Mouse (Mus musculus) spleen, embryonic (tissue): ENCODE data around the gene Cacnb3.

Experiments
- CTCF ChIA-PET: fragments of 350-600 bp; sonication (Branson Sonifier 250); formaldehyde crosslinking; loops from one replicate; lab custom pipeline; 2022; lab: Charles Lee

The Cacnb3 gene

DNA sequence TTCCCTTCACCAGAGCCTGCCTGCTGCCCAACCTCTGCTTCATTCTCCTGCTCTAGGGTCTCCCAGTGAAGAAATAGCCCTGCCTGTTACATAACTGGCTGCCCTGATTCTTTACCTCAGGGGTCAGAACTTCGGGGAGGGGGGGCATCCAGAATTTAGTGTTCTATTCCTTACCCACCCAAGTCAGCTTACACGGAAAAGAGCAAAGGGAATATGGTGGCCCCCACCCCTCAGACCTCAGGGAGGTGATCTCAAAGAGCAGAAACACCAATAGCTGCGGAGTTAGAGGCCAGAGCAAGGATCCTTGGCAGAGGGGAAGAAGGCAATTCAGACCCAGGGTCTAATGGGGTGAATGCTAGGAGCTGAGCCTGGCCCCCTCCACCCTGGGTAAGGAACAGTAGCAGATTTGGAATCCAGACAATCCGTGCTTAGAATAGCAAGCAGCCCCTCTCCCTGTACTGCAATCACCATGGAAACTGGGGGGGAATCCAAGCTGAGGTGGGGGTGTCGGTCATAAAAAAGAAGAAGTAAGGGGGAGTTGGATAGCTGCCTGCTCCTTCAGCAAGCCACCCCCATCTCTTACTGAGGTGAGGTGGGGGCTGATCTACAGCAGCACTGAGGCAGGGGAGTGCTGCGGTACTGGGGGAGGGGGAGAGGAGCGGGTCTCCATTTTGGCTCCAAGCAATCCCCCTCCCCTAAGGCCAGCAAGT, 43.8 kb downstream of the Cacnb3 start:
- CTCF ChIA-PET: no interaction called here

DNA sequence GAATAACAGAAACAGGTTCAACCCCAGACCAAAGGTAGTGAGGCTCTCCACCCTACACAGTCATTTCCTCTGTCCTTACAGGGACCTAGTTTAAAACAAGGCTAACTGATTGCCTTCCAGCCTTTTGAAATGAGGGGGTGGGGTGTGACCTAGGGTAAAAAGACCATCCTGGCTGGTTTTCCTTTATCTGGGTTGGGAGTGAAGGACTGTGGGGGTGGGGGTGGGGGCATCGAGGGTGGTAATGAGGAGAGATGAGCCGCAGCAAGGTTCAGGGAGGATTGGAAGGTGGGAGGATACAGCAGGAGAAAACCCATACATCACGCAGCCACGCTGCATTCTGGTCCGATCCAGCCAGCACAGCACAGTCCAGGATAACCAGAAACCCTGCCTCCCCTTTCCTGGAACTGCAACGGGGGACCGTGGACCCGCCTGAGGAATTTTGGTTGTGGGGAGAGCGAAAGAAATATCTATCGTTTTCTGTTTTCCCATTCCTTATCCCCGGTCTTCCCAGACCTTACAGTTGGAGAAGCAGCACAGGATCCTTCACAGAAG, 44.4 kb downstream of the Cacnb3 start:
- CTCF ChIA-PET: interaction anchor here (0.7 kb wide), 1 partner anchor 21 kb away, joined by 4 read pairs; no protein-coding TSS in a partner anchor

DNA sequence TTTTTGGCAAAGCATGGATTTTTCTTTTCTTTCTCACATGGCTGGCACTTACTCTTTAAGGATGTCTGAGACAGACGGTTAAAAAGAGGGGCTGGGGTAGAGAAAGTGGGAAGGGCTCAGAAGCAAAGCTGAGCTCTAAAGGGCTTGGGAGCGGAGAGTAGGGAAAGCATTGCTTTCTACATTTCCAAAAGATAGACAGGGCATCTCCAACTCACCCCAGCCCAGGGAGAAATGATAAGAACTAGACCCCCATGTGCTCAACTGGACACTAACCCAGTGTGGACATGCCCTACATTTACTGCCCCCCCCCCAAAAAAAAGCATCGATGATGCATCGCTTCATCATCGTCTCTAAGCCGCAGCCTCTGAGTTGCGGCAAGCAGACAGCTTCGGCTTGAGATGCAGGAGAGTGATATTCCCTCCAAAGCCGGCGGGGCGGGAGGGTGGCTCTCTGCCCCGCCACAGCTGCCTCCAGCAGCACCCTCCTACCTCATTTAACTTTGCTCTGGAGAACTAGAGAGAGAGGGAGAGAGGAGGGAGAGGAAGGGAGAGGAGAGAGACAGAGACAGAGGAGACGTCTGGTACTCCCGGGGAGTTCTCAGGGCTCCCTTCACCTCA, 45.1 kb downstream of the Cacnb3 start:
- CTCF ChIA-PET: interaction anchor here (0.7 kb wide), 1 partner anchor 21 kb away, joined by 4 read pairs; no protein-coding TSS in a partner anchor

DNA sequence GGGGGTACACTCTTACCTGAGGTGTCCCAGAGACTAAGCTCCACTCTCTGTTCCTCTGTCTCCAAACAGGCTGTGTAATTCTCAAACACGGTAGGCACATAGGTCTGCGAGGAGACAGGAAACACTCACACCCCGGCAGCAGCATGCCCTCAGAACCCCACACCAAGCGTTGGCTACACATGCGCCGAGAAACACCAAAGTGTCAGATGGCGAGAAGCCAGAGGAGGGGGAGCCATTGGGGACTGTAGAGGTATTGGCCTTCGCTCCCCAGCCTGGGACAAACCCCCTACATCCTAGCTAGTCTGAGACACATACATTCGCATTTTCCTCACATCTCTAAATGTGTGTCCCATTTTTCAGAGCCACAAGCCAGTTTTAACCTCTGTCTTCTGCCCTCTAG, 45.8 kb downstream of the Cacnb3 start:
- CTCF ChIA-PET: interaction anchor here (0.6 kb wide), 2 partner anchors 159 to 421 kb away, joined by 6 to 8 read pairs; no protein-coding TSS in a partner anchor

DNA sequence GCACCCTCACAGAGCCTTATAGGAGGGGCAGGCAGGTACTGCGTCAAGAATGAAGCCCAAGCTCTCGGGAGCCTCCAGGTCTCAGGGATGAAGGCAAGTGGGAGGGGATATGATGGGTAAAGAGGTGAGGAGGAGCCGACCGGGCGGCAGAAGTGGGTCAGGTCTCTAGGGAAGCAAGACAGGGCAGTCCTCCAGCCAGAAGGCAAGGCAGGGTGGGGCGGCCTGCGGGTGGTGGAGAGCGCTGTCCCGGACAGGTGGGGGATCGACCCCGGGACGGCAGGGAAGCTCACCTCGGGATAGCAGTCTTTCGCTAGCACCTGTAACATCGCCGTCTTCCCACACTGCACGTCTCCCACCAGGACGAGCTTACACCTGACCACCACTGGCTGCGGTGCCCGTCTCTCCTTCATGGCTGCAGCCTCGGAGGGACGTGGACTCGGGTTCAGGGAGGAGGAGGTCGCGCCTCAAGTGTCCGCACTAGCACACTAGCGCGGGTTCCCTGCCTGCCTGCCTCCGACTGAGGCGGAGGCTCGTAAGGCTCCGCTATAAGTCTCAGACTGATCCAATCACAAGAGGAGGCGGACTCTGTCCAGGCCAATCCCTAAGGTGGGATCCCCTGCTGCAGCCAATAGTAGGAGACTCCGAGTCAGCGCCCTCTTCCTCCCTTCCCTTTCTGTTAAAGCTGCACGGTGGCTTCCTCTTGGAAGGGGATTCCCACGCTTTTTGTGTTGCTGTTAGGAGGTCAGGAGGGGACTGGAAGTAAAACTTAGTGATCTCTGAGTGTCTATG, 46.5 kb downstream of the Cacnb3 start, which contains the start of gene Rnd1:
Gene Rnd1 (minus strand): TSS at position 522 of the 789 bp plus-strand sequence.
- CTCF ChIA-PET: interaction anchor here (0.5 to 0.6 kb wide), 2 partner anchors 43 to 46 kb away, joined by 3 to 4 read pairs; partner anchors contain the start of gene Cacnb3

DNA sequence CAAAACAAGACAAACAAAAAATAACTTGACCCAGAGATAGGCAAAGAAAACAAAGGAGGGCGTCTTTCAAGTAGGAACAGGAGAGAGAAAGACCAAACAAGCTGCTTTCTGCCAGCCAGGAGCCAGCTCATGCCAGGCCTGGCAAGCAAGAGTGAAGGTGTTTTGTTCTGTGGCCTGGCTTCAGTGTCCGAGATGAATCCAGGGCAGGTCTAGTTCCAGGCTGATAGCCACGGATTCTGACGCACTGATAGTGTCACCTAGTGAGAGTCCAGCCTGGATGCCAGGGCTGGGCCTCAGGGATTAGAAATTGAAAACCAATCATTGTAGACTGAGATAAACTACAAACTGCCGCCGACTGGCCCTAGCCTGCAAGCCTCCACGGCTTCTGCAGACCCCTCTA, 47.3 kb downstream of the Cacnb3 start:
- CTCF ChIA-PET: interaction anchor here (0.6 kb wide), 2 partner anchors 14 to 44 kb away, joined by 4 to 7 read pairs; no protein-coding TSS in a partner anchor

DNA sequence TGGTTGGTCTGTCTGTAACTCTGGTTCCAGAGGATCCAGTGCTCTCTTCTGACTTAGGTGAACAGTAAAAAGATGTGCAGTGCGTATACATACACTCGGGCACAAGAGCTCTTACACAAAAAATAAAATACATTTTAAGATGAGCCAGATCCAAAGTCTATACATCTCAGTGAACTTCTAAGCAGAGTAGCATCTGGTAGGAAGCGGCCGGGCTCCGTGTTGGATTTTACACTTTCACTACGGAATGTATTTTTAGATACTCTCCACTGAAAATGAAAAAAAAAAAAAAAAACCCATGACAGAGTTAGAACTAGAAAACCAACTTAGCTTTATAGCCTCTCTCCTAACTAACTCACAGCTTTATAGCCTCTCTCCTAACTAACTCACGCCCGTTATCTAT, 50.0 kb downstream of the Cacnb3 start:
- CTCF ChIA-PET: interaction anchor here (0.6 kb wide), 1 partner anchor 847 kb away, joined by 8 read pairs; no protein-coding TSS in a partner anchor

DNA sequence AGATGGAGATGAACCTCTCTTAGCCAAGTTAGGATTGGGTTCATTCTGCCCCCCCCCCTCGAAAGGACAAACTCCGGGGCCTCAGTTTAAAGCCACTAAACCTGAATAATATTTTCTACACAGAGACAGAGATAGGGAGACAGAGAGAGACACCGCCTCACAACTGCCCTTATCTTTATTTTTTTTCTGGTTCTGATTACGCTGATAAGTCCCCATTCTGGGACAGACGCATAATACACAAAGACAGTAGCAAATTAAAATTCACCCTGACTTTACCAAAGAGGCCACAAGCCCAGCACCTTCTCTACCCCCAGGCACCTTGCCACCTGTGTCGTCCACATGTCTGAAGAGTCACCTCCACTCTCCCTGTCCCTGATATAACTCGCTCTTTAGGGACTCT, 51.0 kb downstream of the Cacnb3 start:
- CTCF ChIA-PET: interaction anchor here (1.0 kb wide), 1 partner anchor 14 kb away, joined by 4 read pairs; no protein-coding TSS in a partner anchor

DNA sequence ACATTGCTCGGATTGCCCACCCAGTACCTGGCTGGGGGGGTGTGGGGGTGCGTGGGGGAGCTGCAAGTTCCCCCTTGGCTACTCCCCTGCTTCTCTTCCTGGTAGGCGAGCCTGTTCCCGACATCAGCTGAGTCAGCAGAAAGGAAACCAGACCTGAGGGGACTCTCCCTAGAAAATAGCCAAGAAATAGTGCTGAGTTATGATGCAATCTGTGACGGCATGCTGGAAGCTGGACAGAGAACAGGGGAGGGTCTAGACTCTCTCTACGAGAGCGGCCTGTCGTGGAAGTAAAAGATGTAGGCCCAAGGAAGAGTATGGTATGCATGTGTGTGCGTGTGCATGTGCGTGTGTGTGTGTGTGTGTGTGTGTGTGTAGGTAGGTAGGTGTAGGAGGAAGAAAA, 52.5 kb downstream of the Cacnb3 start:
- CTCF ChIA-PET: no interaction called here

DNA sequence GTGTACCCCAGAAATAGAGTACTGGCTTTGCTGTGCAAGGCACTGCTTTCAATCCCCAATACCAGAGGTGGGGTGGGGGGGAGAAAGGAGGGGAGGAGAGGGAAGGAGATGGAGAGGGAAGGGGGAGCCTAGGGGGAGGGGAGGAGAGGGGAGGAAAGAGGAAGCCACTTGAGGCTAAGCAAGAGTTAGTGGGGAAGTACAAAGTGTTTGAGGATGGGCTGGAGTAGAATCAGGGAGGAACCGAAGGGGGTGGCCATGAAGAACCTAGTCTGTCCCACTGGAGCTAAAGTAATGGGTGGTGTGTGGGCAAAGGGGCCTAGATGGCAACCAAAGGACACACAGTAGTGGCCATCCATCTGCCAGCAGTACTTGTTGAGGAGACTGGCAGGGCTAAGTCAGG, 53.1 kb downstream of the Cacnb3 start:
- CTCF ChIA-PET: no interaction called here

DNA sequence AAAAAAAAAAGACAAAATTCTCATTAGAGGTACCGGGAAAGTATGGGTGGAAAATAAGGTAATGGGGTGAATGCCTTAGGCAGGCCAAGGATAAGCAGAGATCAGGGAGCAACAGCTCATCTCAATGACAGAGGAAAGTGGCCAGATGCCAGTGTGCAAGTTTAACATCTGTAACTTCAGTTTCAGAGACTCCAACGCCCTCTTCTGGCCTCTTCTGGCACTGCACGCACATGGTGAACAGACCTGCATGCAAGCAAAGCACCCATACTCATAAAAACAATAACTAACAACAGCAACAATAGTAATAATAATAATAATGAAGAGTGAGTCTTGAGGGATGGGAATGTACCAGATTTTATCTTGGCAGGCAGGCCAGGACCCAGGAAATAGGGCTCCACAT, 55.3 kb downstream of the Cacnb3 start:
- CTCF ChIA-PET: no interaction called here

DNA sequence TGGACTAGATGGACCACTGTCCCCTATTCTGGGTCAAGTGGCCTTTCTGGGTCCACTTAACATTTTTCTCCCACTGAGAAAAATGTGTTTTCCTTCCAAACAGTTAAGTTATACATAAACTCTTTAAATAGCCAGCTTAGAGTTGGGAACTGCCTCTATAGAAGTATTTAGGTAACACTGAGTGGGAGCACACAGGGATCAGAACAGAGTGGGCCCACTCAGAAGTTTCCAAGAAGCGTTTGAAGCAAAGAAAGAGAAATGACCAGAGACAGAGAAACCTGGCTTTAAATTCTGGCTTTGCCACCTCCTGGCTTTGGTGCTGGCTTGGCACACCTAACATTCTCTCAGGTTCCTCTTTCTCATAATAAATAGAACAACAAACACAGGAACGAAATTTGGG, 59.0 kb downstream of the Cacnb3 start:
- CTCF ChIA-PET: no interaction called here

DNA sequence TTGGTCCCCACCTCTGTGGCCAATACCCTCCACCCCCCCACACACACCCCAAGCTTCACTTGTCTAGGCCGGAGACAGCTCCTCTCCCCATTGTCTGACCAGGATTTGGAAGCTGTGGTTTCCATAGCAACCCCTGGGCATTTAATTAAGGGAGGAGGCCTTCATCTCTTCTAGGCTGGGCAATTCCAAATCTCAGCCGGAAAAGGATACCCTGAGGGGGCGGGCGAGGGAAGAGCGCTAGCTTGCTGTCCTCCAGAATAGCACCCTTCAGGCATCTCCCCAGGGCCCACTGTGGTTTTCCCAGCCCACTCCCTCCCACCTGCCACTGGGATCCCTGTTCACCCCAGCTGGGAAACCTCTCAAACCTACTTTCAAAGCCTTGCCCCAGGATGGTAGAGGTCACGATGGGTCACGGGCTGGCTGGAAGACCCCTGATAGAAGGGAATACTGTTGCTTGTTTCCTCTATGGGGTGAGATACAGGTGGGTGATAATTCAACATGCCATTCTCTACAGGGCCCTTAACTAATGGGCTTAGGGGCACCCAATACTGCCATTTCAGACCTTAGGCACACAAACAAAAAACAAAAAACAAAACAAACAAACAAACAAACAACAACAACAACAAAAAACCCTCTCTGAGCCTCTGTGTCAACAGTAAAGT, 61.0 kb downstream of the Cacnb3 start:
- CTCF ChIA-PET: interaction anchor here (0.6 kb wide), 1 partner anchor 366 kb away, joined by 3 read pairs; no protein-coding TSS in a partner anchor

DNA sequence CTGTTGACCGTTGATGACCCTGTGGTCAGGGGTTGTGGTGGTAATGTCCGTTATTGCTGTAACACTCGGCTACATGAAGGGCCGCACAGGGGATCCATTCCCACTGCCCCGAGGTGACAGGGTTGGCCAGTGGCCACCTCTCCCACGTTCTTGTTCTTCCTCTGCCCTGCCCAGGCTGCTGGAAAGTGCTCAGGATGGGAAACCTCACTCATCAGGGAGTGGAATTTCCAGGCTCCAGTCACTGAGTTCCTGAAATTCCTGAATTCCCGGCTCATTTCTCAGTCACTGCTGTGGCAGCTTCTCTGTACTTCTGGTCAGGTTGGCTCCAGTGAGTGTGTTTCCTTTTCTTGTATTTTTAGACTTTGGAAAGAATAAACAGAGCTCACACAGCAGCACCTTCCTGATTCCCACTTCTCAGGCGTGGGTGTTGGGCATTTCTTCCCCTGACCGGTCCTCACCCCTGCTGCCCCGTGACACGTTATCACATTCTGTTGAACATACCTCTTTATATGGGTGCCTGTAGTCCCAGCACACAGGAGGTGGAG, 61.6 kb downstream of the Cacnb3 start:
- CTCF ChIA-PET: no interaction called here
